Mouse (Mus musculus) CH12.LX (cell line): Measurements from ENCODE around the gene Tnnc2. TPM values are rescaled to one million over a fixed set of nuclear protein-coding genes. Genes with fewer than 3 reads are reported as not detected.

ENCODE experiments used
- DNase-seq: peaks from one replicate; pipeline ENCODE4 v3.0.0-alpha.2; 2013; ENCODE audit errors: extremely low read depth
- H3K27ac ChIP-seq: 2 replicates; pipeline ENCODE4 v1.5.1; 2012; ENCODE audit warnings: low read depth, mild to moderate bottlenecking, control low read depth, moderate library complexity; ENCODE audit not compliant: insufficient read depth
- H3K27me3 ChIP-seq: replicated peaks from 2 replicates; pipeline ENCODE3; 2012; ENCODE audit warnings: inconsistent platforms
- H3K36me3 ChIP-seq, 2 experiments: replicated peaks in 1 of 2; 2 replicates each; pipeline versions ENCODE3 to v1.6.1; 2012; ENCODE audit warnings: inconsistent platforms in 1 of 2, low read length in 1 of 2, mild to moderate bottlenecking in 1 of 2, mixed read lengths in 1 of 2, moderate library complexity in 1 of 2; ENCODE audit not compliant: control insufficient read depth in 1 of 2, insufficient read depth in 1 of 2
- H3K4me1 ChIP-seq, 2 experiments: 2 replicates each; pipeline ENCODE4 v1.6.1; 2012; ENCODE audit warnings: inconsistent platforms in 1 of 2, moderate library complexity in 1 of 2; ENCODE audit not compliant: insufficient read depth in 2 of 2, control insufficient read depth in 1 of 2
- H3K4me2 ChIP-seq: 2 replicates; pipeline ENCODE4 v1.6.1; 2012; ENCODE audit warnings: low read depth, mild to moderate bottlenecking, control low read depth; ENCODE audit not compliant: poor library complexity, insufficient read depth, severe bottlenecking
- H3K4me3 ChIP-seq, 3 experiments: fragments of 150-350 bp in 1 of 3; sonication (generic) in 1 of 3; replicated peaks in 1 of 3; 2 replicates each; pipeline versions ENCODE3 to v1.5.1; 2011 to 2012; ENCODE audit warnings: low read depth in 2 of 3, low read length in 2 of 3, mild to moderate bottlenecking in 2 of 3, moderate library complexity in 2 of 3, control low read depth in 1 of 3, improper control_type of control experiment in 1 of 3, inconsistent platforms in 1 of 3, mixed read lengths in 1 of 3; ENCODE audit not compliant: poor library complexity in 1 of 3
- H3K79me2 ChIP-seq: replicated peaks from 2 replicates; pipeline ENCODE4 v1.6.1; 2012; ENCODE audit warnings: mild to moderate bottlenecking, moderate library complexity; ENCODE audit not compliant: control insufficient read depth, poor library complexity, insufficient read depth, severe bottlenecking; ENCODE audit errors: extremely low read depth
- H3K9ac ChIP-seq: 2 replicates; pipeline ENCODE4 v1.6.1; 2012; ENCODE audit warnings: low read depth, mild to moderate bottlenecking, control low read depth, moderate library complexity; ENCODE audit not compliant: insufficient read depth
- H3K9me3 ChIP-seq: replicated peaks from 2 replicates; pipeline ENCODE3; 2012; ENCODE audit warnings: low read length, inconsistent platforms, mixed read lengths
- BHLHE40 ChIP-seq: IDR thresholded peaks from 2 replicates; pipeline ENCODE4 v1.6.1; 2011; ENCODE audit warnings: mild to moderate bottlenecking, low read depth, low read length, improper control_type of control experiment
- CHD1 ChIP-seq: IDR thresholded peaks from 2 replicates; pipeline ENCODE4 v1.6.1; 2012; ENCODE audit warnings: low read depth, low read length, improper control_type of control experiment, inconsistent platforms
- CHD2 ChIP-seq: IDR thresholded peaks from 2 replicates; pipeline ENCODE4 v1.6.1; 2011; ENCODE audit warnings: low read length, improper control_type of control experiment
- CTCF ChIP-seq, 2 experiments: IDR thresholded peaks in 1 of 2; conservative IDR thresholded peaks in 1 of 2; 2 replicates each; pipeline ENCODE4 v1.5.1; 2011 to 2012; ENCODE audit warnings: low read depth in 2 of 2, low read length in 2 of 2, improper control_type of control experiment in 1 of 2, inconsistent platforms in 1 of 2, mild to moderate bottlenecking in 1 of 2, moderate library complexity in 1 of 2
- E2F4 ChIP-seq: IDR thresholded peaks from 2 replicates; pipeline ENCODE4 v1.6.1; 2011; ENCODE audit warnings: low read depth, low read length, improper control_type of control experiment; ENCODE audit not compliant: insufficient replicate concordance
- ELF1 ChIP-seq: IDR thresholded peaks from 2 replicates; pipeline ENCODE4 v1.6.1; 2014; ENCODE audit warnings: low read depth, mild to moderate bottlenecking, inconsistent platforms, low read length, improper control_type of control experiment
- ETS1 ChIP-seq: conservative IDR thresholded peaks from 2 replicates; pipeline ENCODE4 v1.6.1; 2012; ENCODE audit warnings: low read depth, mild to moderate bottlenecking, inconsistent platforms, low read length, improper control_type of control experiment, moderate library complexity
- GABPA ChIP-seq: IDR thresholded peaks from 2 replicates; pipeline ENCODE4 v1.6.1; 2012; ENCODE audit warnings: low read depth, low read length, improper control_type of control experiment, inconsistent platforms; ENCODE audit not compliant: insufficient replicate concordance
- HCFC1 ChIP-seq: IDR thresholded peaks from 2 replicates; pipeline ENCODE4 v1.6.1; 2012; ENCODE audit warnings: low read depth, mild to moderate bottlenecking, inconsistent platforms, low read length, improper control_type of control experiment
- JUND ChIP-seq: conservative IDR thresholded peaks from 2 replicates; pipeline ENCODE4 v1.6.1; 2011; ENCODE audit warnings: low read depth, low read length, improper control_type of control experiment
- MAX ChIP-seq: IDR thresholded peaks from 2 replicates; pipeline ENCODE4 v1.6.1; 2011; ENCODE audit warnings: low read length, improper control_type of control experiment
- MAZ ChIP-seq: IDR thresholded peaks from 2 replicates; pipeline ENCODE4 v1.6.1; 2012; ENCODE audit warnings: low read depth, mild to moderate bottlenecking, inconsistent platforms, low read length, improper control_type of control experiment, moderate library complexity
- MEF2A ChIP-seq: IDR thresholded peaks from 2 replicates; pipeline ENCODE4 v1.6.1; 2014; ENCODE audit warnings: low read depth, mild to moderate bottlenecking, inconsistent platforms, low read length, improper control_type of control experiment, borderline replicate concordance
- MXI1 ChIP-seq: IDR thresholded peaks from 2 replicates; pipeline ENCODE4 v1.6.1; 2011; ENCODE audit warnings: mild to moderate bottlenecking, low read depth, low read length, improper control_type of control experiment
- MYC ChIP-seq: IDR thresholded peaks from 2 replicates; pipeline ENCODE4 v1.6.1; 2011; ENCODE audit warnings: low read depth, mild to moderate bottlenecking, improper control_type of control experiment, low read length
- NELFE ChIP-seq: IDR thresholded peaks from 2 replicates; pipeline ENCODE4 v1.6.1; 2011; ENCODE audit warnings: low read depth, low read length, improper control_type of control experiment
- NRF1 ChIP-seq: IDR thresholded peaks from 2 replicates; pipeline ENCODE4 v1.6.1; 2014; ENCODE audit warnings: low read depth, mild to moderate bottlenecking, inconsistent platforms, low read length, improper control_type of control experiment, moderate library complexity
- PAX5 ChIP-seq: IDR thresholded peaks from 2 replicates; pipeline ENCODE4 v1.6.1; 2012; ENCODE audit warnings: low read length, inconsistent platforms, mixed read lengths
- POLR2A ChIP-seq: IDR thresholded peaks from 2 replicates; pipeline ENCODE4 v1.6.1; 2011; ENCODE audit warnings: low read depth, mild to moderate bottlenecking, improper control_type of control experiment, low read length
- RAD21 ChIP-seq: IDR thresholded peaks from 2 replicates; pipeline ENCODE4 v1.6.1; 2011; ENCODE audit warnings: low read depth, mild to moderate bottlenecking, low read length, improper control_type of control experiment, moderate library complexity
- SIN3A ChIP-seq: IDR thresholded peaks from 2 replicates; pipeline ENCODE4 v1.6.1; 2012; ENCODE audit warnings: low read length, improper control_type of control experiment, inconsistent platforms
- TBP ChIP-seq: conservative IDR thresholded peaks from 2 replicates; pipeline ENCODE4 v1.6.1; 2011; ENCODE audit warnings: low read depth, low read length, improper control_type of control experiment
- TCF12 ChIP-seq: IDR thresholded peaks from 2 replicates; pipeline ENCODE4 v1.6.1; 2014; ENCODE audit warnings: low read depth, mild to moderate bottlenecking, inconsistent platforms, low read length, improper control_type of control experiment
- UBTF ChIP-seq: IDR thresholded peaks from 2 replicates; pipeline ENCODE4 v1.6.1; 2012; ENCODE audit warnings: low read depth, mild to moderate bottlenecking, inconsistent platforms, low read length, improper control_type of control experiment, moderate library complexity
- USF1 ChIP-seq: IDR thresholded peaks from 2 replicates; pipeline ENCODE4 v1.6.1; 2014; ENCODE audit warnings: low read depth, mild to moderate bottlenecking, inconsistent platforms, low read length, improper control_type of control experiment
- ZC3H11A ChIP-seq: IDR thresholded peaks from 2 replicates; pipeline ENCODE4 v1.6.1; 2012; ENCODE audit warnings: low read depth, mild to moderate bottlenecking, inconsistent platforms, low read length, improper control_type of control experiment
- ZKSCAN1 ChIP-seq: IDR thresholded peaks from 2 replicates; pipeline ENCODE4 v1.6.1; 2012; ENCODE audit warnings: low read depth, inconsistent platforms, low read length, improper control_type of control experiment, borderline replicate concordance
- ZMIZ1 ChIP-seq: IDR thresholded peaks from 2 replicates; pipeline ENCODE4 v1.6.1; 2012; ENCODE audit warnings: low read depth, mild to moderate bottlenecking, inconsistent platforms, low read length, improper control_type of control experiment
- ZNF384 ChIP-seq: IDR thresholded peaks from 2 replicates; pipeline ENCODE4 v1.6.1; 2012; ENCODE audit warnings: low read depth, low read length, improper control_type of control experiment, inconsistent platforms
- dilution Hi-C: fragments of 300-500 bp; cut with MboI; formaldehyde crosslinking; loops from 2 replicates; pipeline ENCODE4 v1.14.3; 2020; ENCODE audit warnings: low sequenced_read_pairs; ENCODE audit not compliant: extremely low pct_unique_long_range_greater_than_20kb, extremely low pct_ligation_motif_present
- in situ Hi-C: fragments of 300-500 bp; cut with MboI; formaldehyde crosslinking; loops from 3 replicates; pipeline ENCODE4 v1.14.3; 2019; ENCODE audit warnings: low sequenced_read_pairs, low pct_ligation_motif_present, low pct_unique_long_range_greater_than_20kb, mixed read lengths
- polyA plus RNA-seq: library from polyadenylated mRNA; unstranded; fragments of >175 nt; gene quantifications from 2 replicates; pipeline ENCODE4 v1.2.1, GENCODE M21; 2012; ENCODE audit warnings: low read depth; ENCODE audit not compliant: insufficient read length
- total RNA-seq, 2 experiments: library from RNA; depleted of rRNA; stranded (reverse); fragments of 300-350 nt in 1 of 2; fragments of >200 nt in 1 of 2; gene quantifications; 2 replicates each; pipeline ENCODE4 v1.2.3; 2012 to 2014

The Tnnc2 gene
- total and polyA plus RNA-seq, 3 experiments, result not detected

- dilution Hi-C loops (no loop called here), in situ Hi-C loops (no loop called here)
- H3K9ac ChIP-seq, result peak overlapping the region; percentile 79
- H3K79me2 ChIP-seq, result peaks cover 10% of the 10 kb centered on the region; the same call in 1 of the 2 replicates
- H3K9me3 ChIP-seq, result no peaks in the 10 kb centered on the region
- peak overlapping the region; percentile 18; the same call in 1 of the 2 replicates for H3K27ac ChIP-seq
- peak overlapping the region; percentile 73 for H3K4me2 ChIP-seq
- peaks cover 39 to 63% of the 10 kb centered on the region in 2 experiments for H3K36me3 ChIP-seq
- H3K4me1 ChIP-seq, result peaks cover 9 to 28% of the 10 kb centered on the region in 2 experiments
- peak overlapping the region; percentile 73 to 98 (median 92) for H3K4me3 ChIP-seq
- no peaks in the 10 kb centered on the region for H3K27me3 ChIP-seq
- TF ChIP-seq MAZ, result no peak
- no peak for TF ChIP-seq ETS1
- no peak for TF ChIP-seq PAX5
- TF ChIP-seq USF1, result no peak
- TF ChIP-seq JUND, result no peak
- TF ChIP-seq MAX, result no peak; the same call in 1 of the 2 replicates
- no peak for TF ChIP-seq ZC3H11A
- peak; percentile 58; the same call in 1 of the 2 replicates for TF ChIP-seq CHD2
- TF ChIP-seq MEF2A, result no peak
- TF ChIP-seq RAD21, result no peak
- TF ChIP-seq HCFC1, result no peak
- TF ChIP-seq MXI1, result 0 out of 2 replicates have a peak, but pooled peaks have one; percentile 20
- no peak for TF ChIP-seq BHLHE40
- TF ChIP-seq MYC, result no peak
- no peak for TF ChIP-seq GABPA
- TF ChIP-seq ZNF384, result no peak
- no peak for TF ChIP-seq UBTF
- TF ChIP-seq, all 38 proteins: peak for 2
- peak; percentile 43 for DNase-seq
Observed at GRCm38 (mm10) chr2:164770279-164770678, 9.5 kb downstream of the Tnnc2 start.

DNA sequence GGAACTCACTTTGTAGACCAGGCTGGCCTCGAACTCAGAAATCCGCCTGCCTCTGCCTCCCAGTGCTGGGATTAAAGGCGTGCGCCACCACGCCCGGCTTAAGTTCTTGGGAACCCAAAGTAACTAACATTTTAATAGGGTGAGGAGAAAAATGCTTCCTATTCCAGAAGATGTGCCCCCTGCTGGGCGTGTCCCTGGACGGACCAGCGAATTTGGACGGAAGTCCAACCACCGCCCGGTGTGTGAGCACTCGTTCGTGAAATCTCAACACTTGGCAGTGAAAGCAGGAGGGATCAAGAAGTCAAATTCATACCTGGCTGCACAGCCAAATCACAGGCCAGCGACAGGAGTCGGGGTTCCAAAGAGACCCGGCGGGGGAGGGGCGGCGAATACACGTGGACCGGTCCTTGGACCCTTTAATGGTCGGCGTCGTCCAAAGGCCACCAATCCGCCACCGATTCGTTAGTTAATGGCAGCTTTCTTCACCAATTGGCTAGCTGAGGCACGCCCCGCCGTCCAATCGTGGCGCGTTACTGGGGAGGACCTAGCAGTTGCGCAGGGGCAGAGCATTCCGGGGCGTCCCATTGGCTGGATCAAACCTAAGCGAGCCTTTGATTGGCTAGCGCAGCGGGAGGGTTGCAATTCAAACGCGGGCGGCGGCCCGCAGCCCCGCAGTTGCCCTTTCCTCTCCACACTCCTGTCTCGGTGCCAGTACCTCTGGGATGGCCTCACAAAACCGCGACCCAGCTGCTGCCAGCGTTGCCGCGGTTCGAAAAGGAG is 10.3 kb downstream of the Tnnc2 start, which contains the start of gene Ube2c:
Gene Ube2c (plus strand): TSS at position 641 of the 780 bp plus-strand sequence.
- H3K27ac ChIP-seq, result peak within 1 kb of the TSS; percentile 50; the same call in 1 of the 2 replicates
- in situ Hi-C loops, result no loop called here
- peaks cover 9 to 34% of the 10 kb centered on the region in 2 experiments for H3K4me1 ChIP-seq
- H3K79me2 ChIP-seq, result peaks cover 10% of the 10 kb centered on the region; the same call in 1 of the 2 replicates
- H3K27me3 ChIP-seq, result no peaks in the 10 kb centered on the region
- H3K4me2 ChIP-seq, result peak within 1 kb of the TSS; percentile 73
- H3K36me3 ChIP-seq, result peaks cover 44 to 71% of the 10 kb centered on the region in 2 experiments
- peak within 1 kb of the TSS; percentile 73 to 98 (median 92) for H3K4me3 ChIP-seq
- no peaks in the 10 kb centered on the region for H3K9me3 ChIP-seq
- peak; percentile 99 for DNase-seq
- dilution Hi-C loops, result no loop called here
- peak within 1 kb of the TSS; percentile 79 for H3K9ac ChIP-seq
- TF ChIP-seq MXI1 (peak; percentile 98), HCFC1 (peak; percentile 58), MAX (peak; percentile 98), USF1 (peak; percentile 36; the same call in 1 of the 2 replicates), ETS1 (no peak), ZKSCAN1 (no peak), POLR2A (peak; percentile 92), NELFE (peak; percentile 87), CHD1 (no peak), CHD2 (peak; percentile 98), TBP (peak; percentile 92), TCF12 (peak; percentile 58; the same call in 1 of the 2 replicates), MEF2A (no peak), MYC (peak; percentile 100), NRF1 (peak; percentile 87), ZMIZ1 (peak; percentile 67; the same call in 1 of the 2 replicates), ELF1 (peak; percentile 7; the same call in 1 of the 2 replicates), SIN3A (peak; percentile 98), CTCF (conservative IDR thresholded peaks at IDR 0.05 in 1 of 2, IDR thresholded peaks at IDR 0.05 in 1 of 2; ENCODE audit: low read depth in 2 of 2, low read length in 2 of 2) (peak in 1 of 2 experiments; percentile 35; a peak in 2 of 4 replicates), E2F4 (peak; percentile 85; the same call in 1 of the 2 replicates)
